Mouse (Mus musculus) spleen, adult 2 months (tissue): ENCODE results near the gene Pcdh18.

Source experiments
- CTCF ChIP-seq: fragments of 200-500 bp; IDR thresholded peaks from 2 replicates; pipeline ENCODE4 v1.5.1; 2011; ENCODE audit warnings: mild to moderate bottlenecking, inconsistent platforms; ENCODE audit not compliant: insufficient read depth, insufficient read length, insufficient replicate concordance; ENCODE audit errors: extremely low read depth
- POLR2A ChIP-seq: fragments of 200-500 bp; IDR thresholded peaks from 2 replicates; pipeline ENCODE4 v1.6.1; 2011; ENCODE audit warnings: low read depth, low read length, inconsistent platforms

DNA sequence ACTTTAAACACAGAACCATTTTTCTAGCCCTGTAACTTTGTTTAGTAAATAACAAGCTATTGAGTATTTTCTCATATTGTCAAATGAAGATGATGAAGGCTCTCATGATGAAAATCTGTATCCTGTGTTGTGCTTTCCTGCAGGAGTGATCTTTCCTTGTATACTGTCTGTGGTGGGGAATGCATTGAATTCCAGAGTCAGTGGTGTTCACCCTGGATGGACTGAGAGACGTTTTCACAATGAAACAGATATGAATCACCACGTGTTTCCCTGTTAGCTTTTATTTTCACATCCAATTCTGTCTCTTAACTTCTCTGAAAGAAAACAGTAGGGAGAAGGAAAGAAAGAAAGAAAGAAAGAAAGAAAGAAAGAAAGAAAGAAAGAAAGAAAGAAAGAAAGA lies 49.7 kb upstream of the Pcdh18 start:
- TF ChIP-seq CTCF (no peak), POLR2A (no peak)
